Mouse (Mus musculus): ENCODE data around the gene Cilp2. TPM values are rescaled to one million over a fixed set of nuclear protein-coding genes. Genes with fewer than 3 reads are reported as not detected.

Cilp2 gene
- polyA plus RNA-seq (2015; fragmentation: Nextera tagmentation; extraction: Ambion mirVana) = not detected in 2 replicates

DNA sequence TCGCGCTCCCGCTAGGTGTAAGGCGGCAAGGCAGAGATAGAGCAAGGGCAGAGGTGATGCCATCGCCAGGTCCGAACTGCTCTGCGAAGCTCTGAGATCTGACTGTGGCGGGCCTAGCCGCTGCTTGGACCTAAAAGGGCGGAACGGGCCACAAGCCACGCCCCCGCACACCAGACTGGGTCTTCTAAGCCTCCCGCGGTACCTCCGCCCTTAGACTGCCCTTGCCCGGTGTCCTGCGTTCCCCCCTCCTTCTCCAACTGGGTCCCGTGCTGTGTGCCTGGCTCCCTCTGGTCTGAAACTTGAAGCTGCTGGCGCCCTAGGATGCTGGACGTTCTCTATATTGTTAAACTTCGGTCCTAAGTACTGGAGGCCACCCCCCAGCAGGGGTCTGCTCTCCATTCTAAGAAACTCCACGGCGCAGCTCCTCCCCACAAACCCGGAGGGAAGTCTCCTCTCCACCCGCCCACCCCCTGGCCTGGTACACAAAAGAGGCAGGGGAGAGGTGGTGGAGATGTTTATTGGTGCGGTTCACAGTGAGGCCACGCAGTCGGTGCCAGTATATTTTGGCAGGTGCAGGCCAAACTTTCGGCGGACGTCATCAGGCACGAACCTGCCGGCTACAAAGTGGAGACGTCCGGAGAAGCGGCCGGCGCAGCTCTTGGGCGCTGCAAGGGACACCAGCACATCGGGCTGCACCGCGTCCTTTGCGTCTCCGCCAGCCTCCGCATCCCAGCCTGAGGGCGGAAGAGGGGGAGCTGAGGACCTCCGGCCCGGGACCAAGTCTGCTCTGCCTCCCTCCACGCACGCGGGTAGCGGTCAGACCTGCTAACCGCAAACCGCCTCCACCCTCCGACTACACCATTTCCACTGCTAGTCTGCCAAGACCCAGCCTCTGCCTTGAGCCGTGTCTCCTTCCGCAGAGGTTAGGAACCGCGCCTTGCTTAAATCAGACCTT is at the start of gene Cilp2:
Cilp2 (minus strand) TSS at position 399 of the 955 bp plus-strand sequence.
- H3K4me1 ChIP-seq (ENCODE audit: control insufficient read depth, low read depth, low read length) = peaks cover 11% of the 10 kb centered on the region
- no peak within 1 kb of the TSS for H3K9ac ChIP-seq (ENCODE audit: low read depth, low read length)
- 0 out of 2 replicates have a peak within 1 kb of the TSS, but pooled peaks have one; percentile 2 for H3K4me2 ChIP-seq (ENCODE audit: low read depth, low read length)
- 0 out of 2 replicates have a peak within 1 kb of the TSS, but pooled peaks have one; percentile 13 for H3K4me3 ChIP-seq (ENCODE audit: low read depth, low read length)
- 1% methylated on average over 60 of the region's 60 CpGs for WGBS (ENCODE audit: insufficient replicate concordance)
- H3K36me3 ChIP-seq (ENCODE audit: control insufficient read depth, insufficient read depth) = no peaks in the 10 kb centered on the region
- no peak for ATAC-seq (ENCODE audit: low read depth)
- peaks cover 80% of the 10 kb centered on the region for H3K27me3 ChIP-seq (ENCODE audit: control insufficient read depth, insufficient read depth, low read depth, low read length)
- no peaks in the 10 kb centered on the region for H3K9me3 ChIP-seq (replicated peaks; ENCODE audit: control insufficient read depth, low read length)
- no peak within 1 kb of the TSS for H3K27ac ChIP-seq (ENCODE audit: low read length)

DNA sequence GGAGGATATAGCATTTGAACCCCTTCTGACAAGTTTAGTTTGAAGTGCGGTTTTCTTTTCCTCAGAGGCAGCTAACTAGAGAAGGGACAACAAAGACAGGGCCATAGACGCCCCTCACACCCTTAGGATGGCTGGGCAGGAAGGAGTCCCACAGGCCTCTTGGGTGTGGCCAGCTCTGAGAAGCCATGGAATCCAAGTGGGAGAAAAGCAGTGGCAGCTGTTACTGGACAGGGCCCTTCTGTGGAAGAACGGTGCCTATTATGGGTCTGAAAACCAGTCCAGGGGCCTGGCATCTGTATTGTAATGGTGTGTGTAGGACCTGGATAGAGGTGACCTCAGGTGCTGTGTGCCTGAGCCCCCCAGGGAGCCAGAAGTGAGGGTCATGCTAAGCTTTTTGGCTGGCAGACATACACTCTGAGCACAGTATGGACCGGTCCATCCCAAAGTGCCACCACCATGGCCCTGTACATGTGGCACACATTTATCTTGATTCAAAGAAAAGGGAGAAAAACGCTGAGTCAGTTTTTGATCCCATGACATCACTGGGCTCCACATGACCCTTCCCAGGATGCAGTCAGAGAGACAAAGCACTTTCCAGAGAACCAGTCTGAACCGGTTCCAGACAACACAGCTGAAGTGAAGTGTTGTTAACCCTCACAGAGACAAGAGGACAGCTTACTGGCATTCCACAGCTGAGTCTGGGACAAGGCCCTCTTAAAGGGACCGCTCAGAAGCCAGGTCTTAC is 48.7 kb upstream of the Cilp2 start:
- 71% methylated on average over 7 of the region's 7 CpGs for WGBS (ENCODE audit: insufficient replicate concordance)
- H3K4me1 ChIP-seq (ENCODE audit: control insufficient read depth, low read depth, low read length) = peaks cover 30% of the 10 kb centered on the region
- H3K4me2 ChIP-seq (ENCODE audit: low read depth, low read length) = no peak overlapping the region
- peaks cover 3% of the 10 kb centered on the region; the same call in 1 of the 2 replicates for H3K36me3 ChIP-seq (ENCODE audit: control insufficient read depth, insufficient read depth)
- H3K27ac ChIP-seq (ENCODE audit: low read length) = no peak overlapping the region
- no peak overlapping the region for H3K9ac ChIP-seq (ENCODE audit: low read depth, low read length)
- H3K27me3 ChIP-seq (ENCODE audit: control insufficient read depth, insufficient read depth, low read depth, low read length) = no peaks in the 10 kb centered on the region
- H3K9me3 ChIP-seq (replicated peaks; ENCODE audit: control insufficient read depth, low read length) = no peaks in the 10 kb centered on the region
- peak; percentile 22; the same call in 1 of the 2 replicates for ATAC-seq (ENCODE audit: low read depth)
- H3K4me3 ChIP-seq (ENCODE audit: low read depth, low read length) = no peak overlapping the region

DNA sequence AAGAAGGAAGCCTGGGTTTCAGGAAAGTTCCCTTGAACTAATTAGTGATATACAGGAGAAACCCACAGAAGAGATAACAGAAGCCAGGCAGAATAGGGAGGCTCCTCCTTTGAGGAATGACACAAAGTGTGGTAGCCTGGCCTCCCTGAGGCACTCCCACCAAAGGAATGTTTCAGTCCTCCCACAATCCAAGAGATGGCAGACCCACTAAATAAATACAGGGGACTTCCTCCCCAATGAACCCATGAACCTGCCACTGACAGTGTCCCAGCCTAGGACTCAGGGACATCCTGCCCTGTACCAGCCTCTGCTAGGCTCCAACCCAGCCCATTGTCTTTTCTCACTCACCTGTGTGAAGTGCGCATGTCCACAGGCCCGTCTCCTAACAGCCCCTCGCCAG is 47.9 kb upstream of the Cilp2 start:
- Histone ChIP-seq H3K9me3 (replicated peaks; ENCODE audit: control insufficient read depth, low read length) (no peaks in the 10 kb centered on the region), H3K27ac (ENCODE audit: low read length) (no peak overlapping the region), H3K4me2 (ENCODE audit: low read depth, low read length) (no peak overlapping the region), H3K27me3 (ENCODE audit: control insufficient read depth, insufficient read depth, low read depth, low read length) (no peaks in the 10 kb centered on the region), H3K9ac (ENCODE audit: low read depth, low read length) (no peak overlapping the region), H3K36me3 (ENCODE audit: control insufficient read depth, insufficient read depth) (peaks cover 3% of the 10 kb centered on the region; the same call in 1 of the 2 replicates), H3K4me3 (ENCODE audit: low read depth, low read length) (no peak overlapping the region), H3K4me1 (ENCODE audit: control insufficient read depth, low read depth, low read length) (peaks cover 29% of the 10 kb centered on the region)
- WGBS (ENCODE audit: insufficient replicate concordance) = 88% methylated on average over 3 of the region's 3 CpGs
- no peak for ATAC-seq (ENCODE audit: low read depth)

DNA sequence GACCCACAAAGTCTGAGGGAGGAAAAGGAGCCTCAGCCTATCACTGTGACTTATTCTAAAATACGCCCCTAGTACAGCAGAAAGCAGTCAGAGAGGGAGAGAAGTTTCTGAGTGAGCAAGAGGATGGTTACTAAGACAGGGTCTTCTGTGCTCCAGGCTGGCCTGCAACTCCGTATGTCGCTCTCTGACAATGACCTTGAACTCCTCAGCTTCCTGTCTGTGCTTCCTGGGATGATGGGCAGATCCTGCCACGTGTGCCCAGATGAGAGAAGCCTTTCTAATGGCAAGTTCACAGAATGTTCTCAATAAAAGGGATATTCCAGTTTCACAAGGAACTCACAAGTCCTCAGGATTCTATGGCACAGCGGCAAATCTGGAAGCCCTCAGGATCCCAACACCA is 47.1 kb upstream of the Cilp2 start:
- ATAC-seq (ENCODE audit: low read depth) = no peak
- Histone ChIP-seq H3K27me3 (ENCODE audit: control insufficient read depth, insufficient read depth, low read depth, low read length) (no peaks in the 10 kb centered on the region), H3K36me3 (ENCODE audit: control insufficient read depth, insufficient read depth) (peaks cover 3% of the 10 kb centered on the region; the same call in 1 of the 2 replicates), H3K4me2 (ENCODE audit: low read depth, low read length) (no peak overlapping the region), H3K27ac (ENCODE audit: low read length) (no peak overlapping the region), H3K9ac (ENCODE audit: low read depth, low read length) (no peak overlapping the region), H3K4me3 (ENCODE audit: low read depth, low read length) (no peak overlapping the region), H3K9me3 (replicated peaks; ENCODE audit: control insufficient read depth, low read length) (no peaks in the 10 kb centered on the region), H3K4me1 (ENCODE audit: control insufficient read depth, low read depth, low read length) (peaks cover 21% of the 10 kb centered on the region)
- WGBS (ENCODE audit: insufficient replicate concordance) = 78% methylated on average over 5 of the region's 5 CpGs

DNA sequence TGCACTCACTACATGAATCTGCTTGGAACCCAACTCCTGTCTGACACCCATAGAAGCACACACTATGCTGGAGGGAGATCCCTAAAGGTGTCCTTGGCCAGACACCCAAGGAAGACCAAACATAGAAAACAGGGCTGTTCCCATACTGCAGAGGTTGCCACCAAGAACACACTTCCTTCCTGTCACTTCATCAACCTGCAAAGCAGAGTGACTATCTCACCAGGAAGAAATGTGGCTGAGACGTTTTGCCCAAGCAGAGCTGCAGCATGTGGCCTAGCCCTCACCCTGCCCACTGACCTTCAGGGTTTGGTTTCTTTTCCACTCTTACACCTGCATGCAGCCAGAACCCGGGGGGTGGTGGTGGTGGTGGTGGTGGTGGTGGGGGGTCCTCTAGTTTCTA is 46.3 kb upstream of the Cilp2 start:
- no peak overlapping the region for H3K27ac ChIP-seq (ENCODE audit: low read length)
- peaks cover 17% of the 10 kb centered on the region for H3K4me1 ChIP-seq (ENCODE audit: control insufficient read depth, low read depth, low read length)
- no peaks in the 10 kb centered on the region for H3K27me3 ChIP-seq (ENCODE audit: control insufficient read depth, insufficient read depth, low read depth, low read length)
- peaks cover 3% of the 10 kb centered on the region; the same call in 1 of the 2 replicates for H3K36me3 ChIP-seq (ENCODE audit: control insufficient read depth, insufficient read depth)
- no peaks in the 10 kb centered on the region for H3K9me3 ChIP-seq (replicated peaks; ENCODE audit: control insufficient read depth, low read length)
- 29% methylated on average over 2 of the region's 2 CpGs for WGBS (ENCODE audit: insufficient replicate concordance)
- H3K9ac ChIP-seq (ENCODE audit: low read depth, low read length) = no peak overlapping the region
- no peak overlapping the region for H3K4me3 ChIP-seq (ENCODE audit: low read depth, low read length)
- ATAC-seq (ENCODE audit: low read depth) = no peak
- H3K4me2 ChIP-seq (ENCODE audit: low read depth, low read length) = no peak overlapping the region

DNA sequence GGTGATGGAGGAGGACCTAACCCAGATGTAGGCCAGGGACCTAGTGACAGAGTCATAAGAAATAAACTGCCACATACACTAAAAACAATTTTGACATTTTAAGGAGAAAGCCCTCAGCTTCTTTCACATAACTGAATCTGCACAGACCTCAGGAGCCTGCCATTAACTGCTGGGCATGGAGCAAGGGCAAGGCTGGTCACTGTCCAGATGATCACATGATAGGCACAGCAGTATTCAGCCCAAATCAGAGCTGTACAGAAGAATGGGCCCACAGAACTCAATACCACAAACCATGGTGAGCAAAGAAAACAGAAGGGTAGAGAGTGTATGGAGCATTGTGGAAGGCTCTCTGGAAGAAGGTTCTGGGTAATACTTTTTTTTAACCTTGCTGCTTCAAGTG is 39.4 kb upstream of the Cilp2 start:
- Histone ChIP-seq H3K4me3 (ENCODE audit: low read depth, low read length) (no peak overlapping the region), H3K4me2 (ENCODE audit: low read depth, low read length) (no peak overlapping the region), H3K27me3 (ENCODE audit: control insufficient read depth, insufficient read depth, low read depth, low read length) (no peaks in the 10 kb centered on the region), H3K36me3 (ENCODE audit: control insufficient read depth, insufficient read depth) (no peaks in the 10 kb centered on the region), H3K27ac (ENCODE audit: low read length) (no peak overlapping the region), H3K9ac (ENCODE audit: low read depth, low read length) (no peak overlapping the region), H3K4me1 (ENCODE audit: control insufficient read depth, low read depth, low read length) (peaks cover 29% of the 10 kb centered on the region), H3K9me3 (replicated peaks; ENCODE audit: control insufficient read depth, low read length) (no peaks in the 10 kb centered on the region)
- no peak for ATAC-seq (ENCODE audit: low read depth)

DNA sequence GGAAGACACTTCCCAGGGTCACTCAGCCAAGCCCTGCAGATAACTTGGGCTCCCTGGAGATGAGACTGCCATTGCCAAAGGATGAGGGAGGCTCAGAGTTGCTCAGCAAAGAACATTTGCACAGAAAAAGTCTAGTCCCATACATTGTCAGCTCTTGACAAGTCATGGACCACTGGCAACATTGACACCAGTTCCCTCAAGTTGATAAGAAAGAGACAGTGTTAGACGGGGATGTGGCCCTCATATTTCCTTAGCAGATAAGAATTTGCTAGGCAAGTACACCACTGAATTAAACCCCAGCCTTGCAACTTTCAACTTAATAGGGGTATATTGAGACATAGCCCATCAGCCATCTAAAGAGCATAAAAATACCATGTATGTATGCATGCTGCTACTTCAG is 36.5 kb upstream of the Cilp2 start:
- Histone ChIP-seq H3K4me1 (ENCODE audit: control insufficient read depth, low read depth, low read length) (peaks cover 58% of the 10 kb centered on the region), H3K36me3 (ENCODE audit: control insufficient read depth, insufficient read depth) (no peaks in the 10 kb centered on the region), H3K27me3 (ENCODE audit: control insufficient read depth, insufficient read depth, low read depth, low read length) (no peaks in the 10 kb centered on the region), H3K27ac (ENCODE audit: low read length) (peak overlapping the region; percentile 8), H3K4me3 (ENCODE audit: low read depth, low read length) (no peak overlapping the region), H3K9me3 (replicated peaks; ENCODE audit: control insufficient read depth, low read length) (no peaks in the 10 kb centered on the region), H3K4me2 (ENCODE audit: low read depth, low read length) (peak overlapping the region; percentile 4; the same call in 1 of the 2 replicates), H3K9ac (ENCODE audit: low read depth, low read length) (no peak overlapping the region)
- 15% methylated on average over 1 of the region's 1 CpGs for WGBS (ENCODE audit: insufficient replicate concordance)
- ATAC-seq (ENCODE audit: low read depth) = 0 out of 2 replicates have a peak, but pooled peaks have one; percentile 26

DNA sequence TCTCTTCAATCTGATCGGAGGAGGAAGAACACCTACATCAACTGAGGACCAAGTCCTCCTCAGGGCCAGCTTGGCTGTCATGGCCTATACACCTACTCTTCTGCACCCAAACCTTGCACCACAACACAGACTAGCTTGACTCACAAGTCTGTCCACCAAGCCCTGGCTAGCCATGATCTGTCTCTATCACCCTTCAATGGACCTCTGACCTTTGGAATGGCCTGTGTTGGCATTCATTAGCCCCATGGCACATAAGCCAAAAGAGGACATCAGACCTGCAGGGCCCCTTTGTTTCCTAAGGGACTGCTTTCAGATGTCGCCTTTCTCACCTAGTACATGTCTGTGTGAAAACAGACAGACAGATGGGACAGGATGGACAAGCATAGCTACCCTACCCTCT is 33.7 kb upstream of the Cilp2 start:
- no peak for ATAC-seq (ENCODE audit: low read depth)
- peak overlapping the region; percentile 49; the same call in 1 of the 2 replicates for H3K4me2 ChIP-seq (ENCODE audit: low read depth, low read length)
- H3K9ac ChIP-seq (ENCODE audit: low read depth, low read length) = no peak overlapping the region; the same call in 1 of the 2 replicates

More for the DNA sequence above, 33.7 kb upstream of the Cilp2 start:
- Histone ChIP-seq H3K4me3 (ENCODE audit: low read depth, low read length) (no peak overlapping the region), H3K27me3 (ENCODE audit: control insufficient read depth, insufficient read depth, low read depth, low read length) (no peaks in the 10 kb centered on the region), H3K9me3 (replicated peaks; ENCODE audit: control insufficient read depth, low read length) (no peaks in the 10 kb centered on the region), H3K27ac (ENCODE audit: low read length) (peak overlapping the region; percentile 78; the same call in 1 of the 2 replicates), H3K36me3 (ENCODE audit: control insufficient read depth, insufficient read depth) (peaks cover 9% of the 10 kb centered on the region), H3K4me1 (ENCODE audit: control insufficient read depth, low read depth, low read length) (peaks cover 64% of the 10 kb centered on the region)
- WGBS (ENCODE audit: insufficient replicate concordance) = 82% methylated on average over 2 of the region's 2 CpGs

Data from liver, embryonic 16.5 days (tissue).